Mouse (Mus musculus) testis, adult 2 months (tissue): ENCODE results near the gene D630045J12Rik.

ENCODE experiments used
- CTCF ChIP-seq: fragments of 200-500 bp; IDR thresholded peaks from 2 replicates; pipeline ENCODE4 v1.5.1; 2012; ENCODE audit warnings: low read depth, mild to moderate bottlenecking, inconsistent platforms, low read length, moderate library complexity; ENCODE audit not compliant: control insufficient read depth, insufficient read depth, insufficient replicate concordance
- POLR2A ChIP-seq: fragments of 200-500 bp; IDR thresholded peaks from 2 replicates; pipeline ENCODE4 v1.6.1; 2012; ENCODE audit warnings: low read depth, mild to moderate bottlenecking, inconsistent platforms, low read length, moderate library complexity; ENCODE audit not compliant: control insufficient read depth

GRCm38 (mm10) chr6:38165385-38165784 is 88.4 kb downstream of the D630045J12Rik start:
- TF ChIP-seq POLR2A (no peak), CTCF (no peak)
